Mouse (Mus musculus) mouse trophoblast stem cell (cell line): ENCODE measurements around the gene Smc5.

Source experiments
- in situ Hi-C, 2 experiments: fragments of 300-500 bp; cut with MseI, MboI; formaldehyde crosslinking; loops; 2 replicates in 1 of 2; 3 replicates in 1 of 2; pipeline ENCODE4 v1.15.1; 2025

The Smc5 gene

GRCm38 (mm10) chr19:23189744-23190143 lies 84.0 kb downstream of the Smc5 start:
- in situ Hi-C loops = loop anchor here in 1 of 2 experiments (25.0 kb wide), 1 partner anchor 277 kb away; no protein-coding TSS in a partner anchor

- in situ Hi-C loops = loop anchor here in 1 of 2 experiments (25.0 kb wide), 1 partner anchor 277 kb away; no protein-coding TSS in a partner anchor
Measured at GRCm38 (mm10) chr19:23188986-23189385, 84.7 kb downstream of the Smc5 start.

- in situ Hi-C loops = loop anchor here in 1 of 2 experiments (25.0 kb wide), 1 partner anchor 275 kb away; no protein-coding TSS in a partner anchor
Measured at GRCm38 (mm10) chr19:23187732-23188131, 86.0 kb downstream of the Smc5 start.

GRCm38 (mm10) chr19:23184068-23184467 lies 89.6 kb downstream of the Smc5 start:
- in situ Hi-C loops = loop anchor here in 1 of 2 experiments (25.0 kb wide), 1 partner anchor 272 kb away; no protein-coding TSS in a partner anchor

DNA sequence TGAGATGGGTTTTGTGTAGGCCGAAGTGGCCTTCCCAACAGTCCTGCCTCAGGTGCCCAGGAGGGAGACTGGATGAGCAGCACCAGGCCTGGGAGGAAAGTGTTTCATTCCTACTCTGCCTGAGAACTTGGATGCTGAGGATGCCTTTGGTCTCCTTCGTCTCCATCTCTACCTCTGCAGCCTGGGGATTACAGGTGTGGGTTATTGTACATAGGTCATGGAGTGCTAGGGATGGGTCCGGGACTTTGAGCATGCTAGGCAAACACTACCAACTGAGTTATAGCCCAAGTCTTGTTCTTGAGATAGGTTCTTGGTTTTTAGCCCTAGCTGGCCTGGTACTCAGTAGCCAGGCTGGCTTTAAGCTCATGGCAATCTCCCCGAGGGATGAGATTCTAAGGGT lies 90.2 kb downstream of the Smc5 start:
- in situ Hi-C loops = loop anchor here in 1 of 2 experiments (25.0 kb wide), 1 partner anchor 271 kb away; no protein-coding TSS in a partner anchor

- in situ Hi-C loops = loop anchor here in 1 of 2 experiments (25.0 kb wide), 1 partner anchor 266 kb away; no protein-coding TSS in a partner anchor
Measured at GRCm38 (mm10) chr19:23178533-23178932, 95.2 kb downstream of the Smc5 start.

DNA sequence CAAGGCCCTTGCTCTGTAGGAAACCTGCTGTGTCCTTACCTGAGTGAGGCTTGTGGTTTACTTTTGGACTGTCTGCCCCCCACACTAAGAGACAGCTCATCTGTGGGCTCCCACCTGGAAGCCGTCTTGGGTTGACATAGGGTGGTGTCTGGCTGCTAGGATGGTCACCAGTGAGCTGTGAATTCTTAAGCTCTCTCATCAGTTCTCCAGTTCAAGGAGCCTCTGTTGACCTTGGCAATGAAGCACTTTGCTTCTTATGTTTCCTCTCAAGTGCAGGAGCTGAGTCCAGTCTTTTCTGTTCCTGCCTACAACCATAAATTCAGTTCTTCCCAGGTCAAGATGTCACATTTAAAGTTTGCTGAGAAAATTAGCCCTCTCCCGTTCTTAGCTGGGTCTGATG lies 98.2 kb downstream of the Smc5 start:
- in situ Hi-C loops = loop anchor here in 1 of 2 experiments (25.0 kb wide), 1 partner anchor 263 kb away; no protein-coding TSS in a partner anchor

DNA sequence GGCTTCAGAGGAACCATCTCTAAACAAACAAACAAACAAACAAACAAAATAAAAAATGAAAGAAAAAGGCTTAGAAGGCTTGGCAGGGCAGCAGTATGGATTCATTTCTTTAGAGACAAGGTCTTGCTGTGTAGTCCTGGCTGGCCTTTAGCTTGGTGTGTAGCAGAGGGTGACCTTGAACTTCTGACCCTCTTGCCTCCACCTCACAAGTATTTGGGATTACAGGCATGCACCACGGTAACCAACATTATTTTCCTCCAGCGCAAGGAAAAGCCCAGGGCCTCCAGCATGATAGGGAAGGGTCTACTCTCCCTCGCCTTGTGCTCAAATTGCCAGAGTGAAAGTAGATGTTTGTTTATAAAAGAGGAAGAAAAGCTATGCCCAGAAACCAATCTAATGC lies 98.6 kb downstream of the Smc5 start:
- in situ Hi-C loops = loop anchor here in 1 of 2 experiments (25.0 kb wide), 1 partner anchor 263 kb away; no protein-coding TSS in a partner anchor

- in situ Hi-C loops = no loop called here
Measured at GRCm38 (mm10) chr19:23171136-23171535, 102.6 kb downstream of the Smc5 start.

DNA sequence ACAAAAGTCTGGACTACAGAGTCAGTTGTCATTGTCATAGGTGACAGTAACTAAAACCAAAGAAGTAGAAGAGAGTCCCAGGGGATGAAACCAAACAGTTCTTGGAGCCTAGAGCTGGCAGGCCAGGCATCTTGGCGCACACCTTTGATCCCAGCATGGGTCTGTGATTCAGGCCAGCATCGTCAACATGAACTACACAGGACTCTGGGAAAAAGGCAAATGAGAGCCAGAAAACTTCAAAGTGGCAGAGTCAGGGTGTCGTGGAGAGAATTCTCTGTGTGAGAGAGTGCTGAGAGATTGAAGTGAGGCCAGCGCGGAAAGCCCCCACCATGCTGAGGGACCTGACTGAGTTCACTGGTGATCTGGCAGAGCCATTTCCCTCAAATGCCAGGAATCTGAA lies 103.2 kb downstream of the Smc5 start:
- in situ Hi-C loops = no loop called here

DNA sequence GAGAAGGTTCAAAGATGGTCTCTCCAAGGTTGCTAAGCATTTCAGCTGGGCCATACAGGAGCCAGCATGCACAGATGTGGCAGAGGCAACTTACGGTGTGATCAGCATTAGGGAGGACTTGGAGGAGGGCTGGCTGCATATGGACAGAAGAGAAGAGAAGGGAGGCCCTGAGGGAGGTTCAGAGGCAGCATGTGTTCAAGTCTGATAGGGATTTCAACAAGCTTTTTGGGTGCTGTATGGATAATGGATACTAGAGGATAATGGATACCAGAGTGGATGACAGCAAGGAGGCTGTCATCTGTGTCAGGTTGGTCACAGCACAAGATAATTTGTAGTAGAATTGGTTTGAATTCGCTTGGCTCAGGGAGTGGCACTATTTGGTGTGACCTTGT lies 104.0 kb downstream of the Smc5 start:
- in situ Hi-C loops = no loop called here

- in situ Hi-C loops = no loop called here
Measured at GRCm38 (mm10) chr19:23168899-23169658, 104.6 kb downstream of the Smc5 start.

DNA sequence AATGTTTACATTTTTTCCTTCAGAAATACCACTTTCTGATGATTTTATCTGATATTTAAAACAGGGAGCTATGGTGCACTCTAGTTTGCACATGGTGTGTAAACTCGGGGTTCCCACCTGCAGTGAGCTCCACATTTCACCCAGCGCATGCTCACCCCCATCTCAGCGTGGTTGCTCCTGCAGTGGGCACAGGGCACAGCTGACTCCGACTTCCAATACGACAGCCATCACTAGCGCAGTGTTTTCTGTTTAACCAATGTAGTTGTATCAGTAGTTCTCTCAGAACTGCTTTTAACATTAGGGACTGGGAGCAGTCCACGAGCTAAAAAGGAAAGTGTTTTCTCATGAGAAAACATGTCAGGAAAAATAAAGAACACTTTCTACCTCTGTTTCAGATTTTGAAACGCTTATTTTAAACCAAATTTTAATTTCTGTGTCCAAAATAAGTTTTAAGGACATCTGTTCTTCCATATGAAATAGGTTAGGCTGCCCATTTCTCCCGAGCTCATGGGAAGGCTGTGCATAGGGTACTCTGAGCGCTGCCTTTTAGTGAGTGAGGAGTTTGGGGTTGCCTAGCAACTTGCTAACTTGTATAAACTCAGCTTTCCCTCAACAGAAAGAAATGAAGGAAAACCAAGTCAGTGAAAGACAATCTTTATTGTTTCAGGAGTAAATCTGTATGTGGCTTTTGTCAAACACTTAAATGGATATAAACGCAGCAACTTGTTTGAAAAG lies 107.0 kb downstream of the Smc5 start:
- in situ Hi-C loops = no loop called here

DNA sequence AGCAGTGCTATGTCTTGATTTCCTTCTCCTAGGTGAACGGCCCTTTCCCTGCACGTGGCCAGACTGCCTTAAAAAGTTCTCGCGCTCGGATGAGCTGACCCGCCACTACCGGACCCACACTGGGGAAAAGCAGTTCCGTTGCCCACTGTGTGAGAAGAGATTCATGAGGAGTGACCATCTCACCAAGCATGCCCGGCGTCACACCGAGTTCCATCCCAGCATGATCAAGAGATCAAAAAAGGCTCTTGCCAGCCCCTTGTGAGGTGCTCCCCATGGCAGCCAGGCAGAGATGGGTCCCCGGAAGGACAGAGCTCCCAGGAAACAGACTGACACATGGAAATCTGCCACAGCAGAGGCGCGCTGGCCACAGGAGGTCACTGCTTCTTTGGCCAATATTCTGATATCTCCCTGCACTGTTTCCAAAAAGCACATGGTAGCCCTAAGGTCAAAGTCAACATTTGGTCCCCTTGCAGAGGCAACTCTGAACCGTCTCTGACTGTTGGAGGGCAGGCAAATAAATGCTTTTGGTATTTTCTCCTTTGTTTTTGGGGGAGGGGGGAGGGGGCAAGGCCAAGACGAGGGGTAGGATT lies 109.0 kb downstream of the Smc5 start:
- in situ Hi-C loops = no loop called here

DNA sequence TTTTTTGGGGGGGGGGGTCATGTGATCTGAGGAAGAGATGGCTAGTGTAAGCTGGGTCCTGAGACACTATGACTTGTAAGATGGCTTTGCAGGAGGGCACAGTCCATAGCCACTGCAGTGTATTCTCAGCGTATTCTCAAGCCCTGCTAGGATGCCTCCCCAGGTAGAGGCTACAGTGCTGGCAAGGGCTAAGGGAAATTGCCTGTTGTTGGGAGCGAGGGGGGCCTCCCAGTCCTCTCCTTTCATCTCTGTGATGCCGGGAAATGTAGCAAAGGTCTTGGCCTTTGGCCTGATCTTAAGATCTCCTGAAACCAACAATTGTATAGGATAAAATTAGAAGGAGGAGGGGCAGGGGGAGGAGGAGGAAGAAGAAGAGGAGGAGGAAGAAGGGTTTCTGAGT lies 110.3 kb downstream of the Smc5 start:
- in situ Hi-C loops = no loop called here

GRCm38 (mm10) chr19:23162877-23163276 lies 110.8 kb downstream of the Smc5 start:
- in situ Hi-C loops = no loop called here

DNA sequence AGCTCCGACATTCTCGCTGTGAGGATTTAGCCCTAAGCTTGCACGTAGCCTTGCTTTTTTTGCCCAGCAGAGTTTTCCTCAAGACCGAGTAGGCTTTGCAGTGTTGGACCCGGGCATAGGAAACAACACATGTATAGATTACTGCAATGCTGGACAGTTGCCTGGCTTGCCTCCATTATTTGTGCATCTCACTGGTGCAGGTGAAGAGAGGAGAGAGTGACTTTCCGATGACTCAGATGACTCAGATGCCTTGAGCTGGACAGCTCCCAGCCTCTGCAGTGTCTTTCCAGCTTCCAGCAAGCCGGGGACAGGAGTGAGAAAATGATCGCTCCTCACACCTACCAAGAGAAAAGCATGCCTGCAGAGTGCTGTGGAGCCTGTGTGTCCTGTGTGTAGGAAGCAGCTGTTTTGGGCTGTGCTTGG lies 111.3 kb downstream of the Smc5 start:
- in situ Hi-C loops = no loop called here

DNA sequence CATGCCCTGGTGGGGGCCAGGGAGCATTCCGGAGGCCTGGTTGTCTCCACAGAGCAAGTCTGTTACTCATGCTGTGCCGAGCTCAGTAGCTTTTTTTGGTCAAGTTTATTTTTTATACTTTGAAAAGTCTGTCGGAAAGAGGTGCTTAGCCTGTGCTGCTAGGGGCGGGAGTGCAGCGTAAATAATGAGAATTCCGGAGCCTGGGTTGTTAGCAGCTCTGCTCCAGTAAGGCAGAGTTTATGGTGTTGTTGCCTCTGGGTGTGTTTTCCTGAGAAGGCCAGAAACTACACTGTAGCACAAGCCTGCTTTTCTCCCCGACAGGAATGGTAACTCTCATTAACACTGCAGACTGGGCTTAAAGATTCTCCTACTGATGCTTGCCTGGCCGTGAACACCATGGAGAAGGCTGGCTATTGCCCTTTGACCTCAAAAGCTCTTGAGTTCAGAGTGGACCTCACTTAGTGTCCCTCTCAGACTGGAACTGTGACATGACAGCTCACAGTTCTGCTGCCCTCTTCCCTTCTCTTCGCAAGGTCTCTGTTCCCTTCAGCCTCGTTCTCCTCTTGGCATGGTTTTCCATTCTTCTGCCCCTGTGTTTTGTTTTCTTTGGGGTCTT lies 113.8 kb downstream of the Smc5 start:
- in situ Hi-C loops = loop anchor here in 1 of 2 experiments (10.0 kb wide), 1 partner anchor 145 kb away; no protein-coding TSS in a partner anchor
